Mouse (Mus musculus) forebrain, embryonic 16.5 days (tissue): ENCODE results near the gene Arsb. TPM values are rescaled to one million over a fixed set of nuclear protein-coding genes. Genes with fewer than 3 reads are reported as not detected.

Experiments used
- ATAC-seq: fragments of 200-750 bp; cut with Nextera tagmentation; 2 replicates; pipeline ENCODE4 v1.8.0; 2017; ENCODE audit warnings: mild to moderate bottlenecking, moderate library complexity
- H3K27ac ChIP-seq: fragments of 300-500 bp; sonication (generic); 2 replicates; pipeline ENCODE4 v1.5.1; 2014; ENCODE audit warnings: low read length, control low read depth
- H3K27me3 ChIP-seq: fragments of 300-500 bp; sonication (generic); replicated peaks from 2 replicates; pipeline ENCODE4 v1.6.1; 2014; ENCODE audit warnings: low read length; ENCODE audit not compliant: control insufficient read depth, insufficient read depth
- H3K36me3 ChIP-seq: fragments of 300-500 bp; sonication (generic); 2 replicates; pipeline ENCODE4 v1.6.1; 2014; ENCODE audit not compliant: control insufficient read depth, insufficient read depth
- H3K4me1 ChIP-seq: fragments of 300-500 bp; sonication (generic); replicated peaks from 2 replicates; pipeline ENCODE4 v1.6.1; 2014; ENCODE audit warnings: low read length; ENCODE audit not compliant: control insufficient read depth, insufficient read depth
- H3K4me2 ChIP-seq: fragments of 300-500 bp; sonication (generic); 2 replicates; pipeline ENCODE4 v1.6.1; 2014; ENCODE audit warnings: mild to moderate bottlenecking, low read length, control low read depth
- H3K4me3 ChIP-seq: fragments of 300-500 bp; sonication (generic); replicated peaks from 2 replicates; pipeline ENCODE4 v1.5.1; 2014; ENCODE audit warnings: mild to moderate bottlenecking, low read length, control low read depth
- H3K9ac ChIP-seq: fragments of 300-500 bp; sonication (generic); replicated peaks from 2 replicates; pipeline ENCODE4 v1.6.1; 2014; ENCODE audit warnings: low read depth, low read length, control low read depth
- H3K9me3 ChIP-seq: fragments of 300-500 bp; sonication (generic); 2 replicates; pipeline ENCODE4 v1.6.1; 2016; ENCODE audit warnings: low read length; ENCODE audit not compliant: control insufficient read depth
- WGBS: fragments of 180-500 bp; shearing (Covaris S2); extraction: QIAGEN DNeasy Blood & Tissue Kit; methylation state at CpG from one replicate; pipeline ENCODE4 v1.1.7; 2014; 5-methylcytosine and 5-hydroxymethylcytosine counted together
- polyA plus RNA-seq: library from polyadenylated mRNA; unstranded; fragments of >200 nt; fragmentation: Nextera tagmentation; extraction: Ambion mirVana; gene quantifications from 2 replicates; pipeline ENCODE4 v1.2.1, GENCODE M21; 2015

Arsb gene
- polyA plus RNA-seq, 1 experiment from 2014 or later = 9.7 TPM

DNA sequence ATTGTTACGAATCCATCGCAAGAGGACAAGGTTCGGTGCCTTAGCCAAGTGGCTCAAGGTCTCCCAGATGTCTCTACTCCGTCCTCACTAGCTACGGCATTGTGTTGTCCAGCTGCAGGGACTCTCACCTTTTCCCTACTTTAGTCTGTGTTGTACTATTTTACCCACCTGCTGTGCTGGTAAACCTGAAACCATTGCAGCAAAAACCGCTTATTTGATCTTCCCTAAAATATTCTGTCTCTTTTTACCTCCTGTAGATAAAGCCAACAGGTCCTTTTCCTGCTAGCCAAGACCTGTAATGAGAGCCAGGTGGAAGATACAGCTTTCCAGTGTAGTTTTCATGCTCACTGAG, 58.8 kb downstream of the Arsb start:
- Histone ChIP-seq H3K27ac (no peak overlapping the region), H3K4me2 (no peak overlapping the region), H3K9me3 (no peaks in the 10 kb centered on the region), H3K9ac (no peak overlapping the region), H3K4me1 (no peaks in the 10 kb centered on the region), H3K4me3 (no peak overlapping the region), H3K36me3 (no peaks in the 10 kb centered on the region), H3K27me3 (no peaks in the 10 kb centered on the region)
- 95% methylated on average over 6 of the region's 6 CpGs for WGBS
- ATAC-seq = no peak

DNA sequence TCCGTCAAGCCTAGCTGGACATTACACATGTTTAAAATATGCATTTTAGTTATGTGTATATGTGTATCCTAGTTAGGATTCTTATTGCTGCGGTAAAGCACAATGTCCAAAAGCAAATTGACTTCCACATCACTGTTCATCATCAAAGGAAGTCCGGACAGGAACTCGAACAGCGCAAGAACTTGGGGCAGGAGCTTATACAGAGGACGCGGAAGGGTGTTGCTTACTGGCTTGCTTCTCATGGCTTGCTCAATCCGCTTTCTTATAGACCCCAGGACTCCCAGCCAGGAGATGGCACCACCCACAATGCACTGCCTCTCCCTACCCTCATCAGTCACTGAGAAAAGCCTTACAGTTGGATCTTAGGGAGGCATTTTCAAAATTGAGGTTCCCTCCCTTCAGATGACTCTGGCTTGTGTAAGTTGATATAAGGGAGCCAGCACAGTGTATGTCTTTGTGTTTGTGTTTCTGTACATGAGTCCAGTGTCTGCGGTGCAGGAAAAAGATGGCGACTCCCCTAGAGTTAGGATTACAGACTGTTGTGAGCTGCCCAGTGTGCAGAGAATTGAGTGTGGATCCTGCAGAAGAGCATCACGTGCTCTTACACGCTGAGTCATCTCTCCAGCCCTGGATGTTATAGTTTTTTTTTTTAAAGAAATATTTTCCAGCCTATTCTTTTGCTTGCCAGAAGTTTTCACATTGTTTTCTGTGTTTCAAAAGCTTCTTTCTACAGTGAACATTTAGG, 66.2 kb downstream of the Arsb start:
- ATAC-seq = no peak
- no peak overlapping the region for H3K4me2 ChIP-seq
- H3K27ac ChIP-seq = no peak overlapping the region
- H3K9me3 ChIP-seq = no peaks in the 10 kb centered on the region
- no peaks in the 10 kb centered on the region for H3K27me3 ChIP-seq
- peaks cover 16% of the 10 kb centered on the region for H3K4me1 ChIP-seq
- no peak overlapping the region for H3K4me3 ChIP-seq
- H3K36me3 ChIP-seq = no peaks in the 10 kb centered on the region
- WGBS = 89% methylated on average over 12 of the region's 12 CpGs
- H3K9ac ChIP-seq = no peak overlapping the region

DNA sequence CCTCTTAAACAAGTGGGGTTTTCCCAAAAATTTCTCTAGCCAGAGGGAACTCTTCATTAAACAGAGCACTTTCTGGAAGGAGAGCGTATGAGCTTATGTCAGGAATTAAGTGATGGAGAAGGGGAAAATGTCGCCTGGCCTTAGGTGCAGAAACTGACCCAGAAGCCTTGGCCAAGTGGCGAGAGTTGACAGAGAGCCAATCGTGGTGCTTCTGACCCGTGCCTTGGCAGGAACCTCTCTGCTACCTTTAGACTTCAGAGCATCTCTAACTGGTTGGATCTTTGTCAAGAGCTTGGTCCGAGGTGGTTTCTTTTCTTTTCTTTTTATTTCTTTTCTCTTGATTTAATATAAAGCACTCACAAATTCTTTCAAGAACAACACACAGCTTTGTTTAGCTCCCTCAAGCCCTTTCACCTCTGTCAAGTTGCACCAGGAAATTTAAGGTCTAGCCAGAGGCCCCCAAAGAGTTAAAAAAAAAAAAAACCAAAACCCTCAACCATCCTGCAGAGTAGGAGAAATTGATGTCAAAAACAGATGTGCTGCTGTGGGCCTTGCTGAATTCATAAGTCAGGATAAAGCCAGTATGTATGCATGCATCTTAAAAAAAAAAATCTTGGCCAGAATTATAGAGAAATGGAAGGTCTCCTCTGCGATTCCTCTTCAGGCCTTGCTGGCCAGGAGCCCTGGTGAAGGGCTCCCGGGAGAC, 67.2 kb downstream of the Arsb start:
- WGBS = 38% methylated on average over 8 of the region's 8 CpGs
- Histone ChIP-seq H3K9me3 (no peaks in the 10 kb centered on the region), H3K27me3 (no peaks in the 10 kb centered on the region), H3K4me3 (no peak overlapping the region), H3K36me3 (no peaks in the 10 kb centered on the region), H3K27ac (peak overlapping the region; percentile 83), H3K4me2 (no peak overlapping the region), H3K4me1 (peaks cover 16% of the 10 kb centered on the region), H3K9ac (no peak overlapping the region)
- ATAC-seq = 0 out of 2 replicates have a peak, but pooled peaks have one; percentile 1

GRCm38 (mm10) chr13:93839137-93839630, 67.8 kb downstream of the Arsb start:
- peaks cover 16% of the 10 kb centered on the region for H3K4me1 ChIP-seq
- ATAC-seq = peak; percentile 95
- H3K4me3 ChIP-seq = no peak overlapping the region
- no peak overlapping the region for H3K9ac ChIP-seq
- no peaks in the 10 kb centered on the region for H3K9me3 ChIP-seq
- WGBS = 7% methylated on average over 10 of the region's 10 CpGs
- H3K36me3 ChIP-seq = no peaks in the 10 kb centered on the region
- no peak overlapping the region for H3K4me2 ChIP-seq
- H3K27ac ChIP-seq = peak overlapping the region; percentile 83
- H3K27me3 ChIP-seq = no peaks in the 10 kb centered on the region

GRCm38 (mm10) chr13:93839721-93840120, 68.3 kb downstream of the Arsb start:
- H3K4me1 ChIP-seq = peaks cover 16% of the 10 kb centered on the region
- no peaks in the 10 kb centered on the region for H3K27me3 ChIP-seq
- no peaks in the 10 kb centered on the region for H3K9me3 ChIP-seq
- H3K27ac ChIP-seq = peak overlapping the region; percentile 83
- H3K36me3 ChIP-seq = no peaks in the 10 kb centered on the region
- WGBS = 23% methylated on average over 2 of the region's 2 CpGs
- no peak overlapping the region for H3K4me2 ChIP-seq
- H3K9ac ChIP-seq = no peak overlapping the region
- peak; percentile 27; the same call in 1 of the 2 replicates for ATAC-seq
- no peak overlapping the region for H3K4me3 ChIP-seq

DNA sequence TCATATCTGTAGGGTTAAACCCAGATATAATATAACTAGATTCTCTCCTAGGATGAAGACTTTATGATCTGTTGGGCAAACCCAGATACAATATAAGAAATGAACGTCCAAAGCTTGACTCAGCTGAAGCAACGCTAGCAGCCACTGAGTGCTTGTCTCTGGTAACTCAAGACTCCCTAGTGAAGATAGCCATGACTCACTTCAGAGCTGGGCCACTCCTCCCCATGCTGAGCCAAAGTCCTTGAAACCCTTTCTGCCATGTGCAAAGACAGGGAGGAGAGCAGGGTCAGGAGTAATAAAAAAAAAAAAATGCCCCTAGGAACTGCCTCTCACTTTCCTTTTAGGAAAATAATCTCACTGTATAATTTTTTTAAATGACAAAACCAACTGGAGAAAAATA, 68.7 kb downstream of the Arsb start:
- ATAC-seq = no peak
- H3K27me3 ChIP-seq = no peaks in the 10 kb centered on the region
- H3K9me3 ChIP-seq = no peaks in the 10 kb centered on the region
- peaks cover 16% of the 10 kb centered on the region for H3K4me1 ChIP-seq
- H3K4me3 ChIP-seq = no peak overlapping the region
- no peak overlapping the region for H3K4me2 ChIP-seq
- no peak overlapping the region; the same call in 1 of the 2 replicates for H3K27ac ChIP-seq
- WGBS = 85% methylated on average over 2 of the region's 2 CpGs
- H3K9ac ChIP-seq = no peak overlapping the region
- H3K36me3 ChIP-seq = no peaks in the 10 kb centered on the region

DNA sequence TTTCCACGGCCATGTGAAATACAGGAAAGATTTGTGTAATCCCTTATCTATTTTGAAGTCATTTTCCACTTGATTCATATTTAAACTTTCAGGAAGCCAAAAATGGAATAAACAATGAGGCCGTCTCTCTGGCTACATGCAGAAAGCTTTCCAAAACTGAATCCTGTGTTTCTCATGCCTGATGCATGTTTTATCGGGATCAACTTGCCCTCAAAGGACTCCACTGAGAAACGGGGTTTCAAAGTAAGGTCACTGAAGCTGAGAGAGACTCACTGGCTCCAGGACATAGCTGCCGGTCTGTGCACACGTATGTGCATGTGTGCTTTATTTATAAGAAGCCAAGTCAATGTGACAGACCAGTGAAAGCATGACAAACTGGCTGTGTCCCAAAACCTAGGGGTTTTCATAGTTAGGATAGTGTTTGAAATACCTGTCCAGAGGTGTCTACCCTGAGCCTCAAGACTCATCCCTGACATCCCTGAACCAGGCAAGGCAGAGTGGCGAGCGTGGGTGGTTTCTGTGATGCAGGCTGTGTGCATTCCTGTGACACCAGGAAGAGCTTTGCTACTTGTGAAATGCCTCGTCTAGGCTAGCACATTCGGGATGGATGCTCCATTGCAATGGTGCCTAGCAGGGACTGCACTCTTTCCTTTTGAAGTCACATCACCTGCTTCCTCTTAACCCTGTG, 75.5 kb downstream of the Arsb start:
- no peak for ATAC-seq
- Histone ChIP-seq H3K27me3 (no peaks in the 10 kb centered on the region), H3K9ac (no peak overlapping the region), H3K4me2 (no peak overlapping the region), H3K9me3 (no peaks in the 10 kb centered on the region), H3K4me3 (no peak overlapping the region), H3K4me1 (no peaks in the 10 kb centered on the region), H3K27ac (no peak overlapping the region), H3K36me3 (no peaks in the 10 kb centered on the region)
- 85% methylated on average over 10 of the region's 10 CpGs for WGBS

DNA sequence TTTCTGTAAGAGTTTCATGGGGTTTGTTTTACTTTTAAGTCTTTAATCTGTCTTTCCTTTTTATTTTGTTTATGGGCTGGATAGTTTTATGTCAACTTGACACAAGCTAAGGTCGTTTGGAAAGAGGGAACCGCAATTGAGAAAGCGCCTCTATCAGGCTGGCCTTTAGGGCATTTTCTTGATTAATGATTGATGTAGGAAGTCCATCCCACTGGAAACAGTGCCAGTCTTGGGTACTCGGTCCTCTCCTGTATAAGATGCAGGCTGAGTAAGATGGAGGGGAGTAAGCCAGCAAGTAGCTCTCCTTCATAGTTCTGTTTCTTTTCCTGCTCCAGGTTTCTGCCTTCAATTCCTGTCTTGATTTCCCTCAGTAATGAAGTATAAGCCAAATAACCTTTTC, 76.2 kb downstream of the Arsb start:
- ATAC-seq = no peak
- 65% methylated on average over 4 of the region's 4 CpGs for WGBS
- H3K4me3 ChIP-seq = no peak overlapping the region

DNA sequence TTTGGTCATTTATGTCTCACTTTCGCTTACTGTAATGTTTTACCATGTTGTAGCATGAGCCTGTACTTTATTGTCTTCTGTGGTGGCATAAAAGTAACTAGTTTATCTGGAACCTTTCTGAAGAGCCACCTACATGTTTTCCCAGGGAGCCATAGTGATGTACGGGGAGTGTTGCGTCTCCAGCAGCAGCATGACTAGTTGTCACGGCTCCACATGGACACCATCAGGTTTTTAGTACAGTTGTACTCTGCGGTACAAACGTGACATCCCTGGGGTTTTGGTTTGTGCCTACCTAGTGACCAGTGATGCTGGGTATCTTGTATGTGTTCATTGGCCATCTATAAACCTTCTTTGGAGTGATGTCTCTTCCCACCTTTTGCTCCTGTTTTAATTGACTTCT, 77.2 kb downstream of the Arsb start:
- H3K27ac ChIP-seq = no peak overlapping the region
- ATAC-seq = no peak
- no peak overlapping the region for H3K4me2 ChIP-seq
- H3K36me3 ChIP-seq = no peaks in the 10 kb centered on the region
- no peaks in the 10 kb centered on the region for H3K9me3 ChIP-seq
- no peak overlapping the region for H3K4me3 ChIP-seq
- H3K27me3 ChIP-seq = no peaks in the 10 kb centered on the region
- H3K4me1 ChIP-seq = no peaks in the 10 kb centered on the region
- whole genome bisulfite sequencing = 92% methylated on average over 6 of the region's 6 CpGs
- no peak overlapping the region for H3K9ac ChIP-seq

More for the DNA sequence above, 76.2 kb downstream of the Arsb start:
- Histone ChIP-seq H3K4me1 (no peaks in the 10 kb centered on the region), H3K27ac (no peak overlapping the region), H3K4me2 (no peak overlapping the region), H3K9ac (no peak overlapping the region), H3K36me3 (no peaks in the 10 kb centered on the region), H3K27me3 (no peaks in the 10 kb centered on the region), H3K9me3 (no peaks in the 10 kb centered on the region)
